In the genomic region with DNA sequence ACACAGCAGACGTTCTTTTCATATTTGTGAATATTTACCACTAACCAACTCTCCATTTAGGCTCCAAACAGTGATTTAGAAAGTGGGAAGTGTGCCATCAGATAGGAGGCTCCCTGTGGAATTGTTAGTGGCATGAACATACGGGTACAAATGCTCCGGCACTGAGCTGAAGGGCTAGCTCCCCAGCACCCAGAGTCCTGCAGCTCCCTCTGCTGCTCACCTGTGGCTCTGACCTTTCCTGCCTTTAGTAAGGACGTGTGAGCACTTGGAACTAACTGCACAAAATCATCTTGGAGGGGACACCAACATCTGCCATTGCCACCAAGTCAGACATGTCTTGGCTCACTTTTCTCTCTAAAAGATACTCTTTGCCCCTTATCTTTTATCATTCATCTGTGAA, we compare ENCODE assay signal across 13 mouse cellular contexts. TPM values are rescaled to one million over a fixed set of nuclear protein-coding genes. Genes with fewer than 3 reads are reported as not detected.
DNase-seq lines count a peak whose midpoint lies in the region; TF ChIP-seq lines count a peak whose summit lies in the region.
"Had no signal": no experiment of that assay in that cellular context is flagged by ENCODE, and none has a peak within 500 bp of the region (broad histone marks: within the 10 kb centered on the region; RNA-seq: fewer than 3 reads in every experiment).

No protein-coding gene starts in this region.

- H3K27ac ChIP-seq in left cerebral cortex, adult 2 months = no peak overlapping the region
- H3K27ac ChIP-seq in MEL (ENCODE audit: control insufficient read depth, low read depth, low read length) = no peak overlapping the region
- H3K27ac ChIP-seq: embryonic facial prominence, embryonic 15.5 days; liver, embryonic 15.5 days; neural tube, embryonic 13.5 days had no signal

- TF ChIP-seq CTCF in left cerebral cortex, adult 2 months (IDR thresholded peaks at IDR 0.05) = peak; percentile 31
- peak; percentile 11 to 43 (median 40); a peak in 5 of 6 replicates for TF ChIP-seq CTCF in MEL (IDR thresholded peaks at IDR 0.05 in 2 of 3, conservative IDR thresholded peaks at IDR 0.05 in 1 of 3; ENCODE audit: control insufficient read depth in 1 of 3, insufficient read depth in 1 of 3, low read depth in 2 of 3, low read length in 3 of 3, poor library complexity in 1 of 3, severe bottlenecking in 1 of 3)

- no peak overlapping the region for H3K4me3 ChIP-seq in left cerebral cortex, adult 2 months
- H3K4me3 ChIP-seq in MEL (ENCODE audit: control insufficient read depth in 1 of 2, insufficient read depth in 1 of 2, low read depth in 2 of 2, low read length in 2 of 2) = no peak overlapping the region
- H3K4me3 ChIP-seq: embryonic facial prominence, embryonic 15.5 days; heart, embryonic 12.5 days; liver, embryonic 15.5 days; neural tube, embryonic 13.5 days had no signal

- TF ChIP-seq POLR2A in MEL (IDR thresholded peaks at IDR 0.05; ENCODE audit: control insufficient read depth in 1 of 2, insufficient read depth in 1 of 2, low read depth in 1 of 2, low read length in 2 of 2, poor library complexity in 1 of 2) = no peak

- peak; percentile 34 for DNase-seq in adrenal gland, postnatal 10 days
- no peak for DNase-seq in adrenal gland, adult 18-20 months (ENCODE audit: low spot score in 2 of 2)
- no peak for DNase-seq in left cerebral cortex, adult 2 months (ENCODE audit: extremely low spot score in 1 of 2, low spot score in 2 of 2)
- no peak for DNase-seq in left cerebral cortex, postnatal 14 days (ENCODE audit: low spot score in 2 of 2)
- no peak for DNase-seq in MEL (ENCODE audit: low read depth, low spot score)
- DNase-seq in lung, postnatal 14 days = peak; percentile 4
- DNase-seq in frontal cortex, postnatal 14 days (ENCODE audit: low spot score in 2 of 2) = no peak
- DNase-seq in urinary bladder, postnatal 4 days (ENCODE audit: low spot score in 2 of 2) = no peak

- H3K27me3 ChIP-seq in MEL (ENCODE audit: control insufficient read depth in 1 of 2, insufficient read depth in 2 of 2, low read length in 2 of 2) = no peaks in the 10 kb centered on the region
- H3K27me3 ChIP-seq: embryonic facial prominence, embryonic 15.5 days; heart, embryonic 12.5 days; liver, embryonic 15.5 days; neural tube, embryonic 13.5 days had no signal

- TF ChIP-seq EP300 in MEL (IDR thresholded peaks at IDR 0.05; ENCODE audit: low read depth in 1 of 2, low read length in 2 of 2) = no peak

- intact Hi-C loops in left cerebral cortex, adult 2 months (cut with DNase I) = no loop called here
- intact Hi-C loops in left cerebral cortex, postnatal 14 days (cut with DNase I) = no loop called here

- no peaks in the 10 kb centered on the region for H3K9me3 ChIP-seq in MEL (replicated peaks; ENCODE audit: insufficient read depth, low read length)
- H3K9me3 ChIP-seq: embryonic facial prominence, embryonic 15.5 days; heart, embryonic 12.5 days; liver, embryonic 15.5 days; neural tube, embryonic 13.5 days had no signal

- H3K79me2 ChIP-seq in MEL (ENCODE audit: control insufficient read depth, insufficient read depth, low read length, poor library complexity) = no peaks in the 10 kb centered on the region

- TF ChIP-seq RAD21 in MEL (IDR thresholded peaks at IDR 0.05; ENCODE audit: low read depth, low read length) = peak; percentile 30

- H3K36me3 ChIP-seq in MEL (ENCODE audit: control insufficient read depth in 1 of 2, insufficient read depth in 2 of 2, low read length in 2 of 2) = peaks cover 0 to 12% of the 10 kb centered on the region in 2 experiments; a peak in 3 of 4 replicates
- H3K36me3 ChIP-seq: embryonic facial prominence, embryonic 15.5 days; heart, embryonic 12.5 days; liver, embryonic 15.5 days; neural tube, embryonic 13.5 days had no signal

- peaks cover 2 to 9% of the 10 kb centered on the region in 2 experiments; a peak in 3 of 4 replicates for H3K4me1 ChIP-seq in MEL (ENCODE audit: control insufficient read depth in 1 of 2, insufficient read depth in 2 of 2, low read length in 2 of 2)
- H3K4me1 ChIP-seq: embryonic facial prominence, embryonic 15.5 days had no signal

- no peak overlapping the region for H3K9ac ChIP-seq in MEL (ENCODE audit: control insufficient read depth, low read depth, low read length, poor library complexity, severe bottlenecking)
- H3K9ac ChIP-seq: embryonic facial prominence, embryonic 15.5 days; heart, embryonic 12.5 days; liver, embryonic 15.5 days; neural tube, embryonic 13.5 days had no signal

TF ChIP-seq in MEL, 35 proteins besides CTCF, POLR2A, EP300 and RAD21:
- peak; percentile 24; the same call in 1 of the 2 replicates for TF ChIP-seq SMC3 (IDR thresholded peaks at IDR 0.05; ENCODE audit: low read depth, low read length)
- no peak for TF ChIP-seq CHD2 (IDR thresholded peaks at IDR 0.05; ENCODE audit: low read length)

RNA-seq across cellular contexts. Expression of gene Insm2, which starts 27.5 kb away (rescaled TPM):
- total RNA-seq in adrenal gland, postnatal 10 days (2021) = 1 to 10 TPM; 1.4 to 2.0 TPM
- 1 to 10 TPM in 1 of 2 experiments, under 1 TPM in 1; 0.66 to 1.1 TPM for total RNA-seq in adrenal gland, adult 18-20 months (2021)
- under 1 TPM; 0.12 to 0.20 TPM for total RNA-seq in left cerebral cortex, adult 2 months (2021)
- total RNA-seq in left cerebral cortex, postnatal 14 days (2021) = under 1 TPM; 0.37 to 0.49 TPM
- total RNA-seq in MEL (2012; rRNA removed) = not detected in 2 replicates
- not detected for polyA plus RNA-seq in MEL (2012; ENCODE audit: insufficient read depth in 1 of 2, insufficient read length in 2 of 2, low read depth in 1 of 2, low replicate concordance in 2 of 2, missing spikeins in 1 of 2)
- polyA plus RNA-seq: large intestine, adult 2 months; liver, embryonic 15.5 days had no signal

Comparison
In these comparisons a context has a peak if more than half of its experiments do, and no peak if none do; other contexts are left out.
1. DNase-seq: peak in adrenal gland, postnatal 10 days (single experiment) and lung, postnatal 14 days (single experiment); none in adrenal gland, adult 18-20 months (0 of 2), left cerebral cortex, adult 2 months (0 of 2), left cerebral cortex, postnatal 14 days (0 of 2), MEL (single experiment), frontal cortex, postnatal 14 days (0 of 2) and urinary bladder, postnatal 4 days (0 of 2).